Mouse (Mus musculus) heart, postnatal 14 days (tissue): ENCODE data around the gene Cbx5. TPM values are rescaled to one million over a fixed set of nuclear protein-coding genes. Genes with fewer than 3 reads are reported as not detected.
"Not testable (repeated sequence)": the region's sequence is repeated elsewhere in the genome, so short reads cannot be mapped to it uniquely, and the experiment has no call there.

Experiments used
- DNase-seq, 2 experiments: peaks; one replicate each; pipeline ENCODE4 v3.0.0; 2021 to 2022
- intact Hi-C: fragments of 180-260 bp; cut with DNase I; formaldehyde crosslinking; loops from one replicate; pipeline ENCODE4 v1.15.1; 2025
- total RNA-seq, 2 experiments: library from RNA; stranded (reverse); gene quantifications; 2 replicates each; pipeline ENCODE4 v1.2.3; 2021

Cbx5 gene
- total RNA-seq, 2 experiments from 2014 or later: 54.6 to 65.4 TPM

GRCm38 (mm10) chr15:103253352-103253751 lies 13.7 kb upstream of the Cbx5 start:
- intact Hi-C loops: no loop called here
- DNase-seq: no peak

GRCm38 (mm10) chr15:103252660-103253059 lies 13.0 kb upstream of the Cbx5 start:
- DNase-seq: no peak
- intact Hi-C loops: no loop called here

GRCm38 (mm10) chr15:103251595-103251994 lies 12.0 kb upstream of the Cbx5 start:
- no peak for DNase-seq
- intact Hi-C loops: no loop called here

- DNase-seq: peak; percentile 73 to 82
- intact Hi-C loops: no loop called here
Measured at GRCm38 (mm10) chr15:103250195-103250740, 10.7 kb upstream of the Cbx5 start.

GRCm38 (mm10) chr15:103249511-103249910 lies 9.9 kb upstream of the Cbx5 start:
- intact Hi-C loops: loop anchor here (2.0 kb wide), 1 partner anchor 57 kb away; no protein-coding TSS in a partner anchor
- DNase-seq: not testable (repeated sequence)

- intact Hi-C loops: loop anchor here (2.0 kb wide), 1 partner anchor 58 kb away; no protein-coding TSS in a partner anchor
- no peak for DNase-seq
Measured at GRCm38 (mm10) chr15:103248401-103249313, 9.0 kb upstream of the Cbx5 start.

GRCm38 (mm10) chr15:103247782-103248400 lies 8.3 kb upstream of the Cbx5 start:
- no peak for DNase-seq
- intact Hi-C loops: loop anchor here (2.0 kb wide), 2 partner anchors 27 to 59 kb away; no protein-coding TSS in a partner anchor

- no peak for DNase-seq
- intact Hi-C loops: loop anchor here (2.0 kb wide), 1 partner anchor 28 kb away; no protein-coding TSS in a partner anchor
Measured at GRCm38 (mm10) chr15:103247078-103247781, 7.6 kb upstream of the Cbx5 start.

GRCm38 (mm10) chr15:103245616-103246015 lies 6.0 kb upstream of the Cbx5 start:
- intact Hi-C loops: loop anchor here (2.0 kb wide), 1 partner anchor 29 kb away; no protein-coding TSS in a partner anchor
- no peak for DNase-seq

GRCm38 (mm10) chr15:103242885-103243284 lies 3.3 kb upstream of the Cbx5 start:
- intact Hi-C loops: no loop called here
- DNase-seq: no peak

- DNase-seq, intact Hi-C loops: not testable (repeated sequence)
Measured at GRCm38 (mm10) chr15:103241071-103242018, 1.7 kb upstream of the Cbx5 start.

- DNase-seq: peak; percentile 86 to 90
- intact Hi-C loops: no loop called here
Measured at GRCm38 (mm10) chr15:103240160-103241028, 778 bp upstream of the Cbx5 start, which contains the start of gene Hnrnpa1. Gene Hnrnpa1, plus strand, starts transcription at chr15:103240432.

GRCm38 (mm10) chr15:103239130-103239684 lies 409 bp downstream of the Cbx5 start:
- intact Hi-C loops: loop anchor here (1.0 to 5.0 kb wide), 2 partner anchors 24 to 42 kb away; no protein-coding TSS in a partner anchor
- DNase-seq: peak; percentile 90 to 93

GRCm38 (mm10) chr15:103237295-103237694 lies 2.3 kb downstream of the Cbx5 start:
- intact Hi-C loops: loop anchor here (5.0 kb wide), 1 partner anchor 40 kb away; no protein-coding TSS in a partner anchor
- no peak for DNase-seq

- intact Hi-C loops: no loop called here
- DNase-seq: no peak
Measured at GRCm38 (mm10) chr15:103233119-103233518, 6.5 kb downstream of the Cbx5 start.

- DNase-seq: no peak
- intact Hi-C loops: no loop called here
Measured at GRCm38 (mm10) chr15:103228904-103229303, 10.7 kb downstream of the Cbx5 start.

- intact Hi-C loops: no loop called here
Measured at GRCm38 (mm10) chr15:103227572-103227971, 12.0 kb downstream of the Cbx5 start.

GRCm38 (mm10) chr15:103227022-103227421 lies 12.6 kb downstream of the Cbx5 start:
- intact Hi-C loops: no loop called here
- no peak for DNase-seq

More at GRCm38 (mm10) chr15:103227572-103227971, 12.0 kb downstream of the Cbx5 start:
- no peak for DNase-seq
